Mouse (Mus musculus) T-helper 17 cell (primary cell): ENCODE measurements around the gene Ppp1r3d.

Experiments used
- in situ Hi-C, 2 experiments: fragments of 300-600 bp; cut with MboI, MseI; formaldehyde crosslinking; loops; 1 replicate in 1 of 2; 2 replicates in 1 of 2; pipeline ENCODE4 v1.15.1; 2025; ENCODE audit warnings: high pct_unique_total_duplicates in 2 of 2

The Ppp1r3d gene

GRCm38 (mm10) chr2:178414261-178415149, at the start of gene Ppp1r3d, which contains the start of gene Fam217b:
Ppp1r3d (minus strand) TSS chr2:178414472.
Fam217b (plus strand) TSS chr2:178414524.
- in situ Hi-C loops, result no loop called here

GRCm38 (mm10) chr2:178460353-178460752, 46.1 kb upstream of the Ppp1r3d start:
- in situ Hi-C loops, result no loop called here

GRCm38 (mm10) chr2:178457414-178457813, 43.1 kb upstream of the Ppp1r3d start:
- in situ Hi-C loops, result no loop called here

- in situ Hi-C loops, result no loop called here
Observed at GRCm38 (mm10) chr2:178454664-178455516, 40.6 kb upstream of the Ppp1r3d start.

- in situ Hi-C loops, result no loop called here
Observed at GRCm38 (mm10) chr2:178450961-178451360, 36.7 kb upstream of the Ppp1r3d start.

GRCm38 (mm10) chr2:178450236-178450635, 36.0 kb upstream of the Ppp1r3d start:
- in situ Hi-C loops, result no loop called here

GRCm38 (mm10) chr2:178449386-178449785, 35.1 kb upstream of the Ppp1r3d start:
- in situ Hi-C loops, result no loop called here

GRCm38 (mm10) chr2:178437311-178437710, 23.0 kb upstream of the Ppp1r3d start:
- in situ Hi-C loops, result no loop called here

- in situ Hi-C loops, result no loop called here
Observed at GRCm38 (mm10) chr2:178433903-178434302, 19.6 kb upstream of the Ppp1r3d start.

- in situ Hi-C loops, result no loop called here
Observed at GRCm38 (mm10) chr2:178433495-178433894, 19.2 kb upstream of the Ppp1r3d start.

- in situ Hi-C loops, result no loop called here
Observed at GRCm38 (mm10) chr2:178430231-178430630, 16.0 kb upstream of the Ppp1r3d start, which contains the start of gene Cdh26. Cdh26 (plus strand) TSS chr2:178430531.

GRCm38 (mm10) chr2:178429426-178429825, 15.2 kb upstream of the Ppp1r3d start:
- in situ Hi-C loops, result no loop called here

- in situ Hi-C loops, result no loop called here
Observed at GRCm38 (mm10) chr2:178428676-178429075, 14.4 kb upstream of the Ppp1r3d start.

GRCm38 (mm10) chr2:178428183-178428582, 13.9 kb upstream of the Ppp1r3d start:
- in situ Hi-C loops, result no loop called here

GRCm38 (mm10) chr2:178427181-178427580, 12.9 kb upstream of the Ppp1r3d start:
- in situ Hi-C loops, result no loop called here

GRCm38 (mm10) chr2:178426229-178426628, 12.0 kb upstream of the Ppp1r3d start:
- in situ Hi-C loops, result no loop called here

GRCm38 (mm10) chr2:178423223-178423622, 9.0 kb upstream of the Ppp1r3d start:
- in situ Hi-C loops, result no loop called here

- in situ Hi-C loops, result no loop called here
Observed at GRCm38 (mm10) chr2:178422186-178422585, 7.9 kb upstream of the Ppp1r3d start.

GRCm38 (mm10) chr2:178421603-178422002, 7.3 kb upstream of the Ppp1r3d start:
- in situ Hi-C loops, result no loop called here

- in situ Hi-C loops, result no loop called here
Observed at GRCm38 (mm10) chr2:178420576-178420975, 6.3 kb upstream of the Ppp1r3d start.

- in situ Hi-C loops, result no loop called here
Observed at GRCm38 (mm10) chr2:178416970-178417369, 2.7 kb upstream of the Ppp1r3d start.

- in situ Hi-C loops, result no loop called here
Observed at GRCm38 (mm10) chr2:178416427-178416826, 2.2 kb upstream of the Ppp1r3d start.
